Mouse (Mus musculus) small intestine, adult 2 months (tissue): ENCODE measurements around the gene Trex2. TPM values are rescaled to one million over a fixed set of nuclear protein-coding genes. Genes with fewer than 3 reads are reported as not detected.
"Not testable (repeated sequence)": the region's sequence is repeated elsewhere in the genome, so short reads cannot be mapped to it uniquely, and the experiment has no call there.

Source experiments
- H3K27ac ChIP-seq: fragments of 200-500 bp; 2 replicates; pipeline ENCODE4 v1.5.1; 2012; ENCODE audit warnings: low read depth, low read length, control low read depth, inconsistent platforms; ENCODE audit not compliant: insufficient read depth
- H3K27me3 ChIP-seq: fragments of 200-500 bp; 2 replicates; pipeline ENCODE4 v1.6.1; 2012; ENCODE audit warnings: mild to moderate bottlenecking, moderate library complexity, low read length, inconsistent platforms; ENCODE audit not compliant: control insufficient read depth, insufficient read depth
- H3K36me3 ChIP-seq: fragments of 200-500 bp; 2 replicates; pipeline ENCODE4 v1.6.1; 2012; ENCODE audit warnings: mild to moderate bottlenecking, low read length, control low read depth, inconsistent platforms; ENCODE audit not compliant: control insufficient read depth, insufficient read depth
- H3K4me1 ChIP-seq: fragments of 200-500 bp; 2 replicates; pipeline ENCODE4 v1.6.1; 2012; ENCODE audit warnings: low read length, inconsistent platforms, mixed read lengths; ENCODE audit not compliant: control insufficient read depth, insufficient read depth, insufficient read length
- H3K4me3 ChIP-seq: fragments of 200-500 bp; 2 replicates; pipeline ENCODE4 v1.5.1; 2012; ENCODE audit warnings: low read depth, mild to moderate bottlenecking, control low read depth, inconsistent platforms, low read length, moderate library complexity
- CTCF ChIP-seq: fragments of 200-500 bp; IDR thresholded peaks from 2 replicates; pipeline ENCODE4 v1.5.1; 2012; ENCODE audit warnings: low read depth, mild to moderate bottlenecking, control low read depth, inconsistent platforms, low read length, moderate library complexity, mixed read lengths; ENCODE audit not compliant: insufficient replicate concordance, insufficient read length; ENCODE audit errors: extremely low read depth
- POLR2A ChIP-seq: fragments of 200-500 bp; IDR thresholded peaks from 2 replicates; pipeline ENCODE4 v1.6.1; 2012; ENCODE audit warnings: low read depth, mild to moderate bottlenecking, control low read depth, inconsistent platforms, low read length, moderate library complexity
- WGBS: fragments of 180-500 bp; shearing (Covaris S2); methylation state at CpG from one replicate; pipeline ENCODE4 v1.1.7; 2018; 5-methylcytosine and 5-hydroxymethylcytosine counted together
- polyA plus RNA-seq: library from polyadenylated mRNA; depleted of rRNA; stranded (reverse); fragments of >200 nt; gene quantifications from 2 replicates; pipeline ENCODE4 v1.2.3, GENCODE M21; 2012

Trex2 gene
- polyA plus RNA-seq, 1 experiment: 5.4 TPM

DNA sequence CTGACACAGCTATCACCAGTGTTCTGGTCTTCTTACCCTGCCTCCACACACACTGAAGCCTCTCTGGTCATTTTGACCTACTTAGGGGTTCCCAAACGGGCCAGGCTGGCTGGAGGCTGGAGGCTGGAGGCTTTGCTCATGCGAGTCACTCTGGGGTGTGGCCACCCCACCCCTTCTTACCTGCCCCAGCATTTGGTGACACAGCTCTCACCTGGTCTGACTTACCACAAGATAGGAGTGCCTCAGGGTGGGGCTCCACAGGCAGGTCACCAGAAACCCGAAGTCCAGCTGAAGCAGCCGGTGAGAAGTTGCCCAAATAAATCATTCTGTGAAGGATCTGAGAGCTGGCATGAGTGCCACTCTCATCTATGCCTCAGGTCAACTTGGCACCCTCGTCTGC lies 2.3 kb downstream of the Trex2 start:
- Histone ChIP-seq H3K36me3 (0 out of 2 replicates have a peak, but pooled peaks cover 2% of the 10 kb centered on the region), H3K4me3 (no peak overlapping the region), H3K4me1 (peaks cover 29% of the 10 kb centered on the region), H3K27me3 (no peaks in the 10 kb centered on the region), H3K27ac (peak overlapping the region; percentile 81)
- 27% methylated on average over 5 of the region's 5 CpGs for WGBS
- no peak for TF ChIP-seq CTCF
- TF ChIP-seq POLR2A: no peak

DNA sequence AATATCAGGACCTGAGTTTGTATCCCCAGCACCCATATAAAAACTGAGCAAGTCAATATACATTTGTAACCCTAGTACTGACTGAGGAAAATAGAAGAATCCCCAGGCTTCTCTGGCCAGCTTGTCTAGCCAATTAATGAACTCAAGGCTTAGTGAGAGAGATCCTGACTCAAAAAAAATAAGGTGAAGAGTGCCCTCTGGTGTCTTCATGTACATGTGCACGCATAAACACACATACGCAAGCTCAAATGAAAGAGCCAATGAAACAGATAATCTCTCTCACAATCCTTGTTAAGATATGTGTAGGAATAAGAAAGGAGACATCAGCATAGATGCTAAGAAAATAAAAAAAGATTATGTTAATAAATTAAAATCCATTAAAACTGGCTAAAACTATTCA lies 5.1 kb downstream of the Trex2 start:
- no peak for TF ChIP-seq CTCF
- TF ChIP-seq POLR2A: no peak
- Histone ChIP-seq H3K27me3 (no peaks in the 10 kb centered on the region), H3K27ac (no peak overlapping the region), H3K36me3 (no peaks in the 10 kb centered on the region), H3K4me1 (peaks cover 13% of the 10 kb centered on the region), H3K4me3 (no peak overlapping the region)
- WGBS: 90% methylated on average over 2 of the region's 2 CpGs

- no peak for TF ChIP-seq CTCF
- TF ChIP-seq POLR2A: no peak
- 31% methylated on average over 1 of the region's 1 CpGs for WGBS
- Histone ChIP-seq H3K4me3 (no peak overlapping the region), H3K36me3 (no peaks in the 10 kb centered on the region), H3K27ac (no peak overlapping the region), H3K4me1 (no peaks in the 10 kb centered on the region; the same call in 1 of the 2 replicates), H3K27me3 (no peaks in the 10 kb centered on the region)
Observed at GRCm38 (mm10) chrX:73412767-73413166, 22.4 kb downstream of the Trex2 start.

DNA sequence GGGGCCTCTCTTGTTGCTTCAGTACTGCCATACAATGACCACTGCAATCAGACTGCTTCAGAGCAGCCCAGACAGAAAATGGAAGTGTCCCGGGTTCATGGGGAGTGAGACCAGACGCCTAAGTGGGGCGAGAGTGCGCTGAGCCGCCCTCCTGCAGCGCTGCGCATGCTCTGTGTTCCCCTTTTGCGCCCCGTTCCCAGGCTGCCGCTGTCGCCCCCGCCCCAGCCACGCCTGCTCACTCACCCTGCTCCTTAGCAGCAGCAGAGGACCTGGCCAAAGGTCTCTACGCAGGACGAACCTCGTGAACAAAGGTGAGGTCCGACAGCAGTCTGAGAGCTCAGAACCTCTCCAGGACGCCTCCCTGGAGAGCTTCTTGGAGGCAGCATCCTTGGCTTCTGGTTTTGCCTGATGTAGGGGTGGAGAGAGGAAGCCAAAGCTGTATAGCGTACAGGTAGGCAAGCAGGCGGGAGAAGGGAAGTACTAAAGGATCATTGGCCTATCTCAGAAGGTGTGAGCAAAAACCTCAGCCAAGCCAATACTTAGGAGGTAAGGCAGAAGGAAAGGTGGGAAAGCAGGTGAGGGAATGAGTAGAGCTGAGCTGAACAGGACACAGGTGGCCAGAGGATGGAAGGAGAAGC lies 24.1 kb downstream of the Trex2 start, which contains the start of gene Zfp92:
Zfp92 (plus strand) TSS at position 217 of the 638 bp plus-strand sequence.
- H3K4me3 ChIP-seq: peak within 1 kb of the TSS; percentile 55
- H3K36me3 ChIP-seq: no peaks in the 10 kb centered on the region
- H3K27me3 ChIP-seq: no peaks in the 10 kb centered on the region
- no peak for TF ChIP-seq CTCF
- no peak for TF ChIP-seq POLR2A
- 11% methylated on average over 20 of the region's 20 CpGs for WGBS
- H3K27ac ChIP-seq: no peak within 1 kb of the TSS
- no peaks in the 10 kb centered on the region; the same call in 1 of the 2 replicates for H3K4me1 ChIP-seq

DNA sequence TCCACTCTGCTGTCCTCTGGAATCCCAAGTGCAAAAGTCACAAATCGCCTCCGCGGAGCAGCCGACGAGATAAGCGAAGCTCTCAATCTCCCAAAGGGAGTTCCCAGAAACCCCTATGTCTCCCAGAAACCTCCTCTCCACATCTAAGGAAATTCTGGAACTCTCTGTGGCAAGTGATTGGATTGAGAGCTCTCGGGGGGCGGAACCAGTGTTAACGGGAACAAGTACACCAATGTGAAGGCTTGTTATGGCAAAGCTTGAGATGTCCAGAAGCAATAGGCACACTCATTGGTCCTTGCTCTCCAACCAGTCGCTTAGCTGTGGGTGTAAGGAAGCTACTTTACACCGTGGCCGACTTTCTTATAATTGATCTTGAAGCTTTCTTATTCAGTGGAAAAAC lies 33.5 kb downstream of the Trex2 start:
- WGBS: 96% methylated on average over 12 of the region's 12 CpGs
- H3K27me3 ChIP-seq: no peaks in the 10 kb centered on the region
- no peak overlapping the region for H3K4me3 ChIP-seq
- H3K27ac ChIP-seq: no peak overlapping the region
- TF ChIP-seq CTCF: no peak
- TF ChIP-seq POLR2A: no peak
- H3K36me3 ChIP-seq: no peaks in the 10 kb centered on the region
- no peaks in the 10 kb centered on the region for H3K4me1 ChIP-seq

- WGBS: 87% methylated on average over 20 of the region's 20 CpGs
- no peak overlapping the region for H3K4me3 ChIP-seq
- no peak for TF ChIP-seq POLR2A
- no peak for TF ChIP-seq CTCF
- no peaks in the 10 kb centered on the region for H3K4me1 ChIP-seq
- no peaks in the 10 kb centered on the region for H3K27me3 ChIP-seq
- no peak overlapping the region for H3K27ac ChIP-seq
- no peaks in the 10 kb centered on the region for H3K36me3 ChIP-seq
Observed at GRCm38 (mm10) chrX:73400951-73401350, 34.2 kb downstream of the Trex2 start.

- H3K4me3 ChIP-seq, H3K4me1 ChIP-seq, H3K27me3 ChIP-seq, H3K27ac ChIP-seq, H3K36me3 ChIP-seq: not testable (repeated sequence)
- WGBS: 81% methylated on average over 2 of the region's 2 CpGs
Observed at GRCm38 (mm10) chrX:73398636-73399035, 36.5 kb downstream of the Trex2 start, which contains the start of gene Gm18336. Gene Gm18336, minus strand, starts transcription at chrX:73398736.

DNA sequence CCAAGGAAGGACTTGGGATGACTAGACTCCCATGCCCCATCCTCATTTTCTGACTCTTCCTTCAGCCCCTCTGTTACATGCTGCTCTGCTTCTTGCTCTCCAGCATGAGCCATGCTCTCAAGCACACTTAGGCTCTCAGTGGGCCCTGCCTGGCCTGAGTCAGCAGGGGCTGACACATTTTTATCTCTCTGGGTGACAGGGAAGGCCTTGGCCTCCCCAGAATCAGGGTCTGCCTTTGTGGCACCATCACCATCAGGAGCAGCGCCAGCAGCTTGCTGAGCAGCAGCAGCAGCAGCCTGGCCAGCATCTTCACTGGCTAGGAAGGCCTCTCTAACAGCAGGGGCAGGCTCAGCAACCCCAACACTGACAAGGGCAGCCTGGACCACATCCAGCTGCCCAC lies 38.7 kb downstream of the Trex2 start:
- H3K4me1 ChIP-seq: no peaks in the 10 kb centered on the region
- 86% methylated on average over 1 of the region's 1 CpGs for WGBS
- H3K27me3 ChIP-seq: no peaks in the 10 kb centered on the region
- H3K4me3 ChIP-seq: no peak overlapping the region
- no peak for TF ChIP-seq CTCF
- no peak for TF ChIP-seq POLR2A
- no peaks in the 10 kb centered on the region for H3K36me3 ChIP-seq
- no peak overlapping the region for H3K27ac ChIP-seq
